Mouse (Mus musculus) megakaryocyte, embryonic 14.5 days (primary cell): Measurements from ENCODE around the gene Rad21l.

Experiments used
- FLI1 ChIP-seq: IDR thresholded peaks from 2 replicates; pipeline ENCODE4 v1.6.1; 2012; ENCODE audit warnings: low read length, inconsistent platforms, mixed read lengths
- GATA1 ChIP-seq: IDR thresholded peaks from 3 replicates; pipeline ENCODE4 v1.6.1; 2012; ENCODE audit warnings: mixed read lengths, low read length, inconsistent platforms, borderline replicate concordance

GRCm38 (mm10) chr2:151652053-151652452, 16.3 kb downstream of the Rad21l start:
- TF ChIP-seq GATA1, result no peak
- no peak for TF ChIP-seq FLI1
